Mouse (Mus musculus): ENCODE data around the gene Xrcc6. TPM values are rescaled to one million over a fixed set of nuclear protein-coding genes. Genes with fewer than 3 reads are reported as not detected.

Gene Xrcc6
- polyA plus RNA-seq (2015; fragmentation: Nextera tagmentation; extraction: Ambion mirVana), result 88.5 and 92.1 TPM in 2 replicates

DNA sequence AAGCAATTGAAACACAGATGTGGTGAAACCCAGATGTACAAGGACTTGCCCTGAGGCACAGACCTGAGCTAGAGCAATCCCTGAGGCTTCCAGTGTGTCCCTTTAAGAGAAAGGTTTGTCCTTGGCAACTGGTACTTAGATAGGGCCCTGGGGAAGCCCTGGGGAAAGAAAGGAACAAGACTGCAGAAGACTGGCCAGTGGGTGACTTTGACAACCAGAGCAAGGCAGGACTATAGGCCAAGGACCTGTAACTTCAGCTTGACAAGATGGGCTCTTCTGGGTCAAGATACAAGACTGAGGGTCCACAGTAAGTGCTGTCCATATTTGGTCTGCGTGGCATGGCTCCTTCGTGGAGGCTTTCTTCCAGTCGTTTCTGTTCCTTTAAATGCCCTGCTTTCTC lies at the start of gene Xrcc6:
Gene Xrcc6, plus strand, starts transcription at position 190 of the 400 bp plus-strand sequence.
- H3K9me3 ChIP-seq, result no peaks in the 10 kb centered on the region
- no peak within 1 kb of the TSS for H3K4me2 ChIP-seq (replicated peaks)

DNA sequence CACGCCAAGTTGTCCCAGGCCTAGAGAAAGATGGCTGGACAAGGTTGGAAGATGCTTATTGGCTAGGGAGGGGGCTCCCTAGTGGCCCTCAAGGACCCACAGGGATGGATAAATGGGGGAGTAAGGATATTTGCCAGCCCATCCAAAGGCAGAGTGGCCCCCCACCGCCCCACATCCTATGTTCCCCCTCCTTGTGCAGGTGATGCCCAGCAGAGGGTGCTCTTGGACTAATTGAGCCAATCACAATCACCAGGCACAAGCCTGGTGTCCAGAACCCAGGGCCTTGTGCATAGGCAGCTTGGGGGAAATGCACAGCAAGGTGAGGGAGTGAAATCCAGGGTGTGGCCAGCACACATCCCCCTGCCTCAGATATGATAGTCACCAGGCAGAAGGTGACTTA lies 49.4 kb upstream of the Xrcc6 start:
- H3K4me3 ChIP-seq, result no peak overlapping the region
- no peaks in the 10 kb centered on the region for H3K9me3 ChIP-seq
- no peaks in the 10 kb centered on the region for H3K36me3 ChIP-seq
- H3K27ac ChIP-seq, result no peak overlapping the region
- 33% methylated on average over 2 of the region's 2 CpGs for WGBS
- peak overlapping the region; percentile 76; the same call in 1 of the 2 replicates for H3K4me2 ChIP-seq (replicated peaks)
- peaks cover 29% of the 10 kb centered on the region for H3K4me1 ChIP-seq
- no peak overlapping the region; the same call in 1 of the 2 replicates for H3K9ac ChIP-seq
- H3K27me3 ChIP-seq, result no peaks in the 10 kb centered on the region; the same call in 1 of the 2 replicates
- ATAC-seq (ENCODE audit: low FRiP score, low read depth), result no peak

More for the DNA sequence above, at the start of gene Xrcc6:
- Histone ChIP-seq H3K4me3 (no peak within 1 kb of the TSS), H3K9ac (no peak within 1 kb of the TSS), H3K4me1 (no peaks in the 10 kb centered on the region), H3K27ac (no peak within 1 kb of the TSS), H3K27me3 (no peaks in the 10 kb centered on the region), H3K36me3 (peaks cover 2% of the 10 kb centered on the region; the same call in 1 of the 2 replicates)
- WGBS, result 84% methylated on average over 3 of the region's 3 CpGs
- no peak for ATAC-seq (ENCODE audit: low FRiP score, low read depth)

DNA sequence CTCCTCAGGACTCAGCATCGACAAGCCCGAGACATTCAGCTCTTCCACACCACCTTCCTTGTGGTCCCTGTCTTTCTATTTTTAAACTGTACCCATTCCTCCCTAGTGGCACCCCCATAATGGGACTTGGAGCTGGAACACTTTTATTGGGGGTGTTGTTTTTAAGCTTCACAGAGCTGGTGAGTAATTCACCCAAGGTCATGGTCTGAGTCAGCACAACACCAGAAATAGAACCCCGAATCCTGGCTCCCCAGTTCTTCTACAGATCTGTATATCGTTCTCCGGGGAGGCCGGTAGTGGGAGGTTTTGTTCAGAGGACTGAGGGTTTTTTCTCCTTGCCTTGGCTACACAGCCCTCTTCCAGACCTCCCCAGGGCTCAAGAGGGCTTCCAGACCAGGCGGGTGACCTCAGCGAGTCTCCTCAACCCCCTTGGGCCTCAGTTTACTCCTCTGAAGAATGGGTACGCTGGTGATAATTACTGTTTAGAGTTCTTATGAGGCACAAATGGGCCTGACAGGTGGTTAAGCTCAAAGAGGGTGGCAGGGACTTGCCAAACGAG lies 48.4 kb upstream of the Xrcc6 start:
- Histone ChIP-seq H3K27ac (no peak overlapping the region), H3K9me3 (no peaks in the 10 kb centered on the region), H3K4me3 (no peak overlapping the region), H3K4me2 (replicated peaks) (no peak overlapping the region), H3K27me3 (no peaks in the 10 kb centered on the region; the same call in 1 of the 2 replicates), H3K4me1 (peaks cover 33% of the 10 kb centered on the region), H3K36me3 (no peaks in the 10 kb centered on the region), H3K9ac (no peak overlapping the region)
- no peak for ATAC-seq (ENCODE audit: low FRiP score, low read depth)
- WGBS, result 83% methylated on average over 10 of the region's 10 CpGs

DNA sequence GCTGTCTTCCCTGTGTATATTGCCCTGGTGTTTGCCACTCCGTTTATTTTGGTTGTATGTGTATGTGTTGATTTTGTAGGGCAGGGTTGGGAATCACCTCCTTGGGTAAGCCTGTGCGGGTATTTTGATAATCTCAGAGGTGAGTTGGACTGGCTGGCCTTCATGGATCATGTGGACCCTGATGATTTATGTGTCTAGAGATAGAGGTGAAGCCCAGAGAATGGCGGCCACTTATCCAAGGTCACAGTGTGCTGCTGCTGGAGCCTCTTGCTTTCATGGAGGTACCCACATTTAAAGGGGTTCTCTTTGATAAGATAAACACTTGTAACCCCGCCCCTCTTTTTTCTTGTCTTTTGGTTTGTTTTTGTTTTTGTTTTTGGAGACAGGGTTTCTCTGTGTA lies 47.9 kb upstream of the Xrcc6 start:
- H3K4me1 ChIP-seq, result peaks cover 33% of the 10 kb centered on the region
- H3K36me3 ChIP-seq, result no peaks in the 10 kb centered on the region
- H3K4me2 ChIP-seq (replicated peaks), result no peak overlapping the region
- no peaks in the 10 kb centered on the region for H3K9me3 ChIP-seq
- H3K27ac ChIP-seq, result no peak overlapping the region
- no peaks in the 10 kb centered on the region; the same call in 1 of the 2 replicates for H3K27me3 ChIP-seq
- ATAC-seq (ENCODE audit: low FRiP score, low read depth), result no peak
- H3K9ac ChIP-seq, result no peak overlapping the region
- WGBS, result 91% methylated on average over 4 of the region's 4 CpGs
- H3K4me3 ChIP-seq, result no peak overlapping the region

DNA sequence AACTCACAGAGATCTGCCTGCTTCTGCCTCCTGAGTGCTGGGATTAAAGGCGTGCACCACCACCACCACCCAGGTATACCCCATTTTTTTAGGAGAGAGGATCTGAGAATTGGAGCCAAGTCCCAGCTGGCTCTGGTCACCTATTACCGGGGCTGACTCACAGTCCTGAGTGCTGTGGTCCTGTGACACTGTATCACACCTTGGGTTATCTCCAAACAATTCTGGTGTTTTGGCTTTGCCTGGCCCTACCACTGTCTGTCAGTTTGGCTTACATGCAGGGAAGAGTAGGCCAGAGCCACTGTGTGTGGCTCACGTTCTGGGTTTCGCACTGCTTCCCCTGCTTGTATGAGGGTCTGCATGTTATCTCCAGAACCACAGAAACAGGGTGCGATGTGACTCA lies 47.4 kb upstream of the Xrcc6 start:
- no peak for ATAC-seq (ENCODE audit: low FRiP score, low read depth)
- WGBS, result 91% methylated on average over 5 of the region's 5 CpGs
- Histone ChIP-seq H3K36me3 (no peaks in the 10 kb centered on the region), H3K27ac (no peak overlapping the region), H3K9me3 (no peaks in the 10 kb centered on the region), H3K4me1 (peaks cover 33% of the 10 kb centered on the region), H3K4me3 (no peak overlapping the region), H3K4me2 (replicated peaks) (no peak overlapping the region), H3K9ac (no peak overlapping the region), H3K27me3 (no peaks in the 10 kb centered on the region; the same call in 1 of the 2 replicates)

DNA sequence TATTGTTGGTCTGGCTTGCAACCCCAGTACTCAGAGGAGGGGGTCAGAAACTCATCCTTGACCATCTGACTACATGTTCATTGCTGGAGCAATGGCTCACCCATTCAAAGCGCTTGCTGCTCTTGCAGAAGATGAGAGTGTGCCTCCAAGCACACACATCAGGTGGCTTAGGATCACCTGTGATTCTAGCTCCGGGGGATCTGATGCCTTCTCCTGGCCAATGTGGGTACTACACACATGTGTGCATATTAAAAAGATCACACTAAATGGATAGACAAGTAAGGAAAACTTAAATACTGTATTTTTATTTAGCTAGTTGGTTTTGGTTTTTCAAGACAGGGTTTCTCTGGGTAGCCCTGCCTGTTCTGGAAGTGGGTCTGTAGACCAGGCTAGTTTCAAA lies 46.6 kb upstream of the Xrcc6 start:
- no peak overlapping the region for H3K4me3 ChIP-seq
- 87% methylated on average over 2 of the region's 2 CpGs for WGBS

DNA sequence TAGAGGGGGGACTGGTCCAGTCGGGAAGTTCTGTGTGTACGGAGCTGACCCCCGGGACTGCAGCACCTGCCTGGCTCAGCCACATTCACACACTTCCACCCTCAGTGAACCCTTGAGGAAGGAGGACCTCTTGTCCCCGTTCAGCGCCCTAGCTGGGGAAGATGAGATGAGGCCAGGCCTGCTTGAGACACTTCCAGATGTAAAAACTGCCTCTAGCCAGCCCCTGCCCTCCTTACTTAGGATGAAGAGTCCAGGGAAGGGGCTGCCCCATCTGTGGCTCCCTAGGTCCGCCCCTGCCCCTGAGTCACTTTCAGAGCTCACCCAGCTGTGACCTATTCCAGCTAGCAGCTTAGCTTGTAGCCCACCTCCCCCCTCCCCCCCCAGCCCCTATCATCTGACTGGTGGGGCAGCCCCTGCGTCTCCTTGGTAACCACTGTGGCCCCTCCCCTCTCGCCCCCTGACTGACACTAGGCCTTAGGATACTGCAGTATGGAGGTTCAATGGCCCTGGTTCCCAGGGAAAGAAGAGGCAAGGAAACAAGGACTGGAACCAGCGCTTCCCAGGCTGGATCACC lies 44.4 kb upstream of the Xrcc6 start:
- WGBS, result 13% methylated on average over 9 of the region's 9 CpGs
- Histone ChIP-seq H3K27ac (no peak overlapping the region), H3K4me2 (replicated peaks) (no peak overlapping the region), H3K9me3 (no peaks in the 10 kb centered on the region), H3K9ac (no peak overlapping the region), H3K4me1 (peaks cover 10% of the 10 kb centered on the region), H3K36me3 (no peaks in the 10 kb centered on the region; the same call in 1 of the 2 replicates), H3K27me3 (no peaks in the 10 kb centered on the region), H3K4me3 (no peak overlapping the region)
- 0 out of 2 replicates have a peak, but pooled peaks have one; percentile 29 for ATAC-seq (ENCODE audit: low FRiP score, low read depth)

More for the DNA sequence above, 46.6 kb upstream of the Xrcc6 start:
- H3K27ac ChIP-seq, result no peak overlapping the region
- no peak overlapping the region for H3K4me2 ChIP-seq (replicated peaks)
- no peaks in the 10 kb centered on the region for H3K9me3 ChIP-seq
- H3K27me3 ChIP-seq, result no peaks in the 10 kb centered on the region; the same call in 1 of the 2 replicates
- ATAC-seq (ENCODE audit: low FRiP score, low read depth), result no peak
- no peaks in the 10 kb centered on the region for H3K36me3 ChIP-seq
- H3K9ac ChIP-seq, result no peak overlapping the region
- H3K4me1 ChIP-seq, result peaks cover 33% of the 10 kb centered on the region

DNA sequence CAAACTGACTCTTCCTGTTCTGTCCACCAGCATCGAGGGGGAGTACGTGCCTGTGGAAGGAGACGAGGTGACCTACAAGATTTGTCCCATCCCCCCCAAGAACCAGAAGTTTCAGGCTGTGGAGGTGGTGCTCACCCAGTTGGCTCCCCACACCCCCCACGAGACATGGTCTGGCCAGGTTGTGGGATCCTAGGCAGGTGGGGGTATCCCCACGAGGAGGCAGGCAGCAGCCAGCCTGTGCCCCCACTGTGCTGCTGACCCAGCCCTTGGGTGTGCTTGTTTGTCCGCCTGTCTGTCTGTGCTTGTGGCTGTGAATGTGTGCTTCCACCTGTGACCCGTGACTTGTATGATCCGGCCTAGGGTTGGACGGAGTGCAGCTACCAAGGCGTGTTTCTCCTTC lies 38.6 kb upstream of the Xrcc6 start:
- Histone ChIP-seq H3K4me2 (replicated peaks) (no peak overlapping the region), H3K4me3 (no peak overlapping the region), H3K4me1 (no peaks in the 10 kb centered on the region), H3K36me3 (peaks cover 24% of the 10 kb centered on the region), H3K27me3 (no peaks in the 10 kb centered on the region), H3K27ac (no peak overlapping the region), H3K9ac (no peak overlapping the region), H3K9me3 (no peaks in the 10 kb centered on the region)
- ATAC-seq (ENCODE audit: low FRiP score, low read depth), result no peak
- WGBS, result 86% methylated on average over 10 of the region's 10 CpGs

DNA sequence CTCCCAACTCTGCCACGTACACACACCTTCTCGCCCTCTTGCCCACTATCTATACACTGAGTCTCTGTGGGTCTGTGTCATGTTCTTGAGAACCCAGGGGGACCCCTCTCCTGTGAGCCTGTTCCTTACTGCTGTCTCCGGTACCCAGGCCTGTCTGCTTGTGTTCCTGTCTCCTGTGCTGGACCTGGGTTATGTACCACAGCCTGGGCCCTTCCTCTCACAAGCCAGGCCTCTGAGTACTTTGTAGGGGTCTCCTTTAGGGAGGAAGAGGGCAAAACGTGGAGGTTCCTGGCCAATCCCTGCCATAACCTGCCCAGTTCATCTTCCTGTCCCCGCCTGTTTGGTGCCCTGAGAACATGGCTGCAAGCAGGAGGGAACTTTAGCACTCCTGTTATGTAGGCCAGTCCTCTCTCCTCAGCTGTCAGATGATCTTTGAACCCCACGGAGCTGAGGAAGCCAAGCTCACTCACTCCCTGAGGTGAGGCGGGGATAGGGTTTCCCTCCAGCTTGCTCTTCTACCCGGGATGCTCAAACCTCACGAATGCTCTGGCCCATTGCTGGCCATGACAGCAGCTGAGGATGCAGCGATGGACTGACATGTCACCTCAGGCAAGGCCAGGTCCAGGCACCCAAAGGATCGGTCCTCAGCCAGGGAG lies 38.0 kb upstream of the Xrcc6 start:
- no peak overlapping the region for H3K4me2 ChIP-seq (replicated peaks)
- whole genome bisulfite sequencing, result 69% methylated on average over 11 of the region's 11 CpGs
- no peaks in the 10 kb centered on the region for H3K9me3 ChIP-seq
- H3K27ac ChIP-seq, result no peak overlapping the region
- H3K27me3 ChIP-seq, result no peaks in the 10 kb centered on the region
- H3K4me1 ChIP-seq, result no peaks in the 10 kb centered on the region
- no peak for ATAC-seq (ENCODE audit: low FRiP score, low read depth)
- no peak overlapping the region for H3K9ac ChIP-seq
- no peak overlapping the region for H3K4me3 ChIP-seq
- H3K36me3 ChIP-seq, result peaks cover 29% of the 10 kb centered on the region

DNA sequence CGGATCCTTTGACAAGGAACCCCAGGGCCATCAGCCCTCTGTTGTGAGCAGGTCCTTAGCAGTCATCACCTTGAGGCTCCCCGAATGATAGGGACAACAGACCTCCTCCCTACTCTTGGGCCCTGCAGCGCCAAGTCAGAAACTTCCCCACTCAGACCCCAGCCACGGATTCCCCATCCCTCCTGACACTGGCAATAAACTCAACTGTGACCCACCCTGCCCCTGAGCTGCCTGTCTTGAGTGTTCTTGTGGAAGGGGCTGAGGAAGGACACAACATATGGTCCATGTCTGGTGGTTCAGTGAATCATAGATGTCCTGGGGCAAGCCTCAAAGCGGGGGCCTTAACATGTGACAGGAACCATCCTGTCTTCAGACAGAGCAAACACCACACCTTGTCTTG lies 36.9 kb upstream of the Xrcc6 start:
- 83% methylated on average over 5 of the region's 5 CpGs for WGBS

DNA sequence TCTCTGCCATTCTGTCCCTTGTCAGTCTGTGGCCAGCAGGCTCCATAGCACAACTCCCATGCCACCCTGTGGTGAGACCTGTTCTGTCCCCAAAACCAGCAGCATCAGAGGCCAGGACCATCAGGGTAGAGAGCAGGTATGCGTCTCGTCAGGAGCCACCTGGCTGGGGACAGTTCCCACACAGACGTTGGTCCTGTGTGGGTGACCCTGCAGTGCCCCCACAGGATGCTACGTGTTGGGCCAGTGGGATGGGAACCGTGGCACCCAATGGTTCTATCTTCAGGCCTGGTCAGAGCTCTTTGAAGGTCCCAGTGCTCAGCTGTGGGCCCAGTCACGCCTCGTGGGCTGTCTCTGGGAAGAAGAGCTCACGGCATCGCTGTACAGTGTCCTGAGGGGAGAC lies 36.5 kb upstream of the Xrcc6 start:
- Histone ChIP-seq H3K27ac (no peak overlapping the region), H3K9ac (no peak overlapping the region), H3K4me2 (replicated peaks) (no peak overlapping the region), H3K4me1 (no peaks in the 10 kb centered on the region), H3K36me3 (peaks cover 40% of the 10 kb centered on the region), H3K9me3 (no peaks in the 10 kb centered on the region), H3K4me3 (no peak overlapping the region), H3K27me3 (no peaks in the 10 kb centered on the region)
- 84% methylated on average over 9 of the region's 9 CpGs for WGBS
- ATAC-seq (ENCODE audit: low FRiP score, low read depth), result no peak

More for the DNA sequence above, 36.9 kb upstream of the Xrcc6 start:
- no peak for ATAC-seq (ENCODE audit: low FRiP score, low read depth)
- Histone ChIP-seq H3K9me3 (no peaks in the 10 kb centered on the region), H3K4me1 (no peaks in the 10 kb centered on the region), H3K27me3 (no peaks in the 10 kb centered on the region), H3K36me3 (peaks cover 40% of the 10 kb centered on the region), H3K9ac (no peak overlapping the region), H3K4me2 (replicated peaks) (no peak overlapping the region), H3K4me3 (no peak overlapping the region), H3K27ac (no peak overlapping the region)

DNA sequence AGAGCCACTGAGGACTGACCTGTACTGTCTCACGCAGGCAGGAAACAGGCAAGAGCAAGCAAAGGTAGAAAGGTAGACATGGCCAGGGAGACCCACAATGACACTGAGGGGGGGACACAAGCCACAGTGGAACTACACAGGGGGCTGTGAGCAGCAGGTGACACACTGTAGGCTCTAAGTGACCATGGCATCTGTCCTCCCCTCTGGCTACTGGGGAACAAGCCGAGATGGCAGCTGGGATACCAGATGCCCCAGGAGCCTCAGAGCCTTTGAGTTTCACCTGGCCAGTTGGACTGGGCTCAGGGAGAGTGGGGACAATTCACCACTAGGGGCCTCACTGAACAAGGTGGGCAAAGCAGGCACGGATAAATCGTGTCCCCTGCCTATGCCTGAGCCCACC lies 35.3 kb upstream of the Xrcc6 start:
- H3K4me2 ChIP-seq (replicated peaks), result no peak overlapping the region
- no peaks in the 10 kb centered on the region for H3K4me1 ChIP-seq
- WGBS, result 69% methylated on average over 4 of the region's 4 CpGs
- ATAC-seq (ENCODE audit: low FRiP score, low read depth), result no peak
- H3K4me3 ChIP-seq, result no peak overlapping the region
- no peak overlapping the region for H3K9ac ChIP-seq
- no peak overlapping the region for H3K27ac ChIP-seq
- no peaks in the 10 kb centered on the region for H3K27me3 ChIP-seq
- H3K36me3 ChIP-seq, result peaks cover 40% of the 10 kb centered on the region
- H3K9me3 ChIP-seq, result no peaks in the 10 kb centered on the region

Data from limb, embryonic 13.5 days (tissue).